ENCODE assay signal across 8 mouse cellular contexts in the genomic region with DNA sequence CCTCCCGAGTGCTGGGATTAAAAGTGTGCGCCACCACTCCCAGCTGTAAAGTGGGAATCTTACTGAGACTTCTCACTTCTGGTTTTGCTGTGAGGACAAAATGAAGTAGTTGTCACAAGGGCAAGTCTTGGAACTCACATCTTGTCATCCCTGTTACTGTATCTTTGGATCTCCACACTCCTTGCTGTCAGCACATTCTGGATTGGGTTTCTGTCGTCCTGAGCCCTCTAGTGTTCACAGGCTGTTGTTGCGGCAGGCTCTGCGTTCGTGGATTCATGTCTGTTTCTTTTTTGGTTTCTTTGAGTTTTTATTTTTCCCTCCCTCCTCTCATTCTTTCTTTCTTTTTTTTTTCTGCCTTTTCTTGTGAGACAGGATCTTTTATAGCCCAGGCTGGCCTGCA. TPM values are rescaled to one million over a fixed set of nuclear protein-coding genes. Genes with fewer than 3 reads are reported as not detected.
DNase-seq lines count a peak whose midpoint lies in the region; TF ChIP-seq lines count a peak whose summit lies in the region.

No protein-coding gene starts in this region.

- H3K4me3 ChIP-seq in bone marrow, adult 2 months (replicated peaks; ENCODE audit: control insufficient read depth, low read depth, low read length) = no peak overlapping the region

- TF ChIP-seq POLR2A in bone marrow, adult 2 months (IDR thresholded peaks at IDR 0.05; ENCODE audit: borderline replicate concordance, control insufficient read depth, low read depth, low read length) = no peak

- H3K4me1 ChIP-seq in bone marrow, adult 2 months (ENCODE audit: control insufficient read depth, insufficient read depth, low read length) = peaks cover 3% of the 10 kb centered on the region

- WGBS in bone marrow, adult 2 months = 33% methylated on average over 6 of the region's 6 CpGs

- peak; percentile 78 for TF ChIP-seq CTCF in bone marrow, adult 2 months (IDR thresholded peaks at IDR 0.05; ENCODE audit: control insufficient read depth, insufficient read depth, low read length)

- H3K27ac ChIP-seq in bone marrow, adult 2 months (ENCODE audit: control insufficient read depth, insufficient read depth, low read depth, low read length, poor library complexity) = peak overlapping the region; percentile 7; the same call in 1 of the 2 replicates

- peak; percentile 71 to 77 for DNase-seq in cerebellum, postnatal 10 days
- DNase-seq in cerebellum, adult 8-10 months = no peak
- peak; percentile 76 for DNase-seq in 416B (ENCODE audit: low read depth)
- peak; percentile 59 for DNase-seq in gastrocnemius, postnatal 25 days
- DNase-seq in layer of hippocampus, postnatal 10 days (ENCODE audit: low spot score in 2 of 2) = peak; percentile 66 to 71
- peak; percentile 76 for DNase-seq in lung, postnatal 36 days
- DNase-seq in thymus, postnatal 0 days (ENCODE audit: low spot score) = peak; percentile 69

RNA-seq across cellular contexts. Expression of gene Prrc2b, which starts 20.4 kb away (rescaled TPM):
- 32.3 and 44.5 TPM in 2 replicates for polyA plus RNA-seq in bone marrow, adult 2 months (2011; ENCODE audit: insufficient read depth, insufficient read length, low replicate concordance, missing spikeins)
- total RNA-seq in gastrocnemius, postnatal 25 days (2021) = 10 to 100 TPM; 67.0 to 69.6 TPM
- total RNA-seq in layer of hippocampus, postnatal 10 days (2021) = 100 to 1,000 TPM; 272 to 279 TPM
- polyA plus RNA-seq in thymus, postnatal 0 days (2015; fragmentation: Nextera tagmentation; extraction: Ambion mirVana) = 22.5 and 33.6 TPM in 2 replicates

RNA-seq across cellular contexts. Expression of gene Plpp7, which starts 35.1 kb away (rescaled TPM):
- polyA plus RNA-seq in bone marrow, adult 2 months (2011; ENCODE audit: insufficient read depth, insufficient read length, low replicate concordance, missing spikeins) = not detected in 2 replicates
- 10 to 100 TPM; 90.9 to 97.0 TPM for total RNA-seq in gastrocnemius, postnatal 25 days (2021)
- 10 to 100 TPM; 17.7 to 19.0 TPM for total RNA-seq in layer of hippocampus, postnatal 10 days (2021)
- polyA plus RNA-seq in thymus, postnatal 0 days (2015; fragmentation: Nextera tagmentation; extraction: Ambion mirVana) = 0.91 and 1.0 TPM in 2 replicates

RNA-seq across cellular contexts. Expression of gene Fam78a, which starts 45.8 kb away (rescaled TPM):
- polyA plus RNA-seq in bone marrow, adult 2 months (2011; ENCODE audit: insufficient read depth, insufficient read length, low replicate concordance, missing spikeins) = 11.4 and 12.5 TPM in 2 replicates
- 10 to 100 TPM; 15.1 to 15.9 TPM for total RNA-seq in gastrocnemius, postnatal 25 days (2021)
- 1 to 10 TPM; 2.3 to 2.6 TPM for total RNA-seq in layer of hippocampus, postnatal 10 days (2021)
- 57.5 and 68.6 TPM in 2 replicates for polyA plus RNA-seq in thymus, postnatal 0 days (2015; fragmentation: Nextera tagmentation; extraction: Ambion mirVana)

Comparison
In these comparisons a context has a peak if more than half of its experiments do, and no peak if none do; other contexts are left out.
1. RNA of gene Plpp7, which starts 35.1 kb away (total RNA-seq): 90.9 to 97.0 TPM in gastrocnemius, postnatal 25 days; 17.7 to 19.0 TPM in layer of hippocampus, postnatal 10 days; every median in the first group is over 4 times any median in the second.
2. RNA of gene Fam78a, which starts 45.8 kb away (total RNA-seq): 15.1 to 15.9 TPM in gastrocnemius, postnatal 25 days; 2.3 to 2.6 TPM in layer of hippocampus, postnatal 10 days; every median in the first group is over 4 times any median in the second.